Mouse (Mus musculus) heart, adult 9 months (tissue): Measurements from ENCODE around the gene Slc27a5.

Experiments
- DNase-seq, 2 experiments: peaks; one replicate each; pipeline ENCODE4 v3.0.0; 2022; ENCODE audit warnings: low spot score in 2 of 2

The Slc27a5 gene

GRCm38 (mm10) chr7:13024805-13025204 is 26.8 kb upstream of the Slc27a5 start:
- peak; percentile 59 to 61 for DNase-seq

- peak; percentile 91 to 95 for DNase-seq
These were observed 26.1 kb upstream of the Slc27a5 start for GRCm38 (mm10) chr7:13023928-13024731.

- DNase-seq = peak; percentile 56 to 73
These were observed 25.0 kb upstream of the Slc27a5 start for GRCm38 (mm10) chr7:13022773-13023535.

GRCm38 (mm10) chr7:13015217-13015616 is 17.2 kb upstream of the Slc27a5 start:
- DNase-seq = no peak

GRCm38 (mm10) chr7:13014275-13014839 is 16.4 kb upstream of the Slc27a5 start:
- DNase-seq = no peak

- DNase-seq = no peak
These were observed 15.7 kb upstream of the Slc27a5 start for GRCm38 (mm10) chr7:13013671-13014070.

GRCm38 (mm10) chr7:13010005-13010908 is 12.3 kb upstream of the Slc27a5 start, which contains the start of gene Zbtb45:
TSS of gene Zbtb45 (minus strand) at chr7:13010034.
- no peak for DNase-seq

- peak; percentile 89 to 95 for DNase-seq
These were observed 11.4 kb upstream of the Slc27a5 start for GRCm38 (mm10) chr7:13009143-13010004.

- DNase-seq = no peak
These were observed 9.5 kb upstream of the Slc27a5 start for GRCm38 (mm10) chr7:13007341-13008092.

GRCm38 (mm10) chr7:13006531-13006930 is 8.5 kb upstream of the Slc27a5 start:
- no peak for DNase-seq

GRCm38 (mm10) chr7:13006011-13006410 is 8.0 kb upstream of the Slc27a5 start:
- DNase-seq = no peak

- DNase-seq = no peak
These were observed 5.4 kb upstream of the Slc27a5 start for GRCm38 (mm10) chr7:13003380-13003779.

GRCm38 (mm10) chr7:13001584-13001983 is 3.6 kb upstream of the Slc27a5 start:
- DNase-seq = no peak

GRCm38 (mm10) chr7:12998851-12999250 is 859 bp upstream of the Slc27a5 start, which contains the start of gene Trim28:
TSS of gene Trim28 (plus strand) at chr7:12999114.
- no peak for DNase-seq

GRCm38 (mm10) chr7:12997230-12997629 is 762 bp downstream of the Slc27a5 start:
- no peak for DNase-seq

- DNase-seq = no peak
These were observed 2.1 kb downstream of the Slc27a5 start for GRCm38 (mm10) chr7:12995862-12996261.

- DNase-seq = no peak
These were observed 4.8 kb downstream of the Slc27a5 start for GRCm38 (mm10) chr7:12993148-12993547.

- no peak for DNase-seq
These were observed 5.8 kb downstream of the Slc27a5 start for GRCm38 (mm10) chr7:12992222-12992621.

GRCm38 (mm10) chr7:12987409-12988189 is 10.4 kb downstream of the Slc27a5 start:
- no peak for DNase-seq
